Mouse (Mus musculus): ENCODE results near the gene Slc26a9. TPM values are rescaled to one million over a fixed set of nuclear protein-coding genes. Genes with fewer than 3 reads are reported as not detected.

Gene Slc26a9
- polyA plus RNA-seq, 1 experiment from 2014 or later = 0.15 TPM

DNA sequence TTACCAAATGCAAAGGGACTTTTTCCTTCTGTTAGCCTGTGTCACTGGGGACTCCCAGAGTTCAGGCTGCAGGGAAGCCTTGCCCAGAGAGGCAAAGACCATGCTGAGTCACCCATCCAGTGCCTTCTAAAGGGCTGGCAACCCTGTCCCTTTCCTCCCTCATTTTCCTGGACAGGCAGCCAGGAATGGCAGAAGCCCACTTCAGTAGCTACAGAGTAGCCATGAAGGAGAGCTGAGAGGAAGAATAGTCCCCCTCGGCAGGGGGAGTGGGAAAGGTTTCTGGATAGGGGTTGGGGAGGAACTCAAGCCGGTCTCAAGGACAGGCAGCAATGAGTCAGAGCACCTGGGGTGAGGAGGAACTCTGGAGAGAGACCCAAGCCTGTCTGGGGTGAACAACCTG, 3.9 kb downstream of the Slc26a9 start:
- Histone ChIP-seq H3K27ac (ENCODE audit: low read depth, low read length) (no peak overlapping the region), H3K4me3 (ENCODE audit: low read depth, low read length) (no peak overlapping the region), H3K9me3 (ENCODE audit: control insufficient read depth, low read length) (no peaks in the 10 kb centered on the region), H3K4me1 (replicated peaks; ENCODE audit: control insufficient read depth, insufficient read depth, low read length) (no peaks in the 10 kb centered on the region; the same call in 1 of the 2 replicates), H3K4me2 (replicated peaks; ENCODE audit: low read depth, low read length) (no peak overlapping the region), H3K27me3 (ENCODE audit: control insufficient read depth, insufficient read depth, low read length) (no peaks in the 10 kb centered on the region), H3K9ac (ENCODE audit: low read depth, low read length) (no peak overlapping the region), H3K36me3 (ENCODE audit: control insufficient read depth, insufficient read depth, low read length) (no peaks in the 10 kb centered on the region)
- ATAC-seq (ENCODE audit: low FRiP score) = no peak
- no peak for DNase-seq (ENCODE audit: low spot score)
- 68% methylated on average over 2 of the region's 2 CpGs for WGBS

DNA sequence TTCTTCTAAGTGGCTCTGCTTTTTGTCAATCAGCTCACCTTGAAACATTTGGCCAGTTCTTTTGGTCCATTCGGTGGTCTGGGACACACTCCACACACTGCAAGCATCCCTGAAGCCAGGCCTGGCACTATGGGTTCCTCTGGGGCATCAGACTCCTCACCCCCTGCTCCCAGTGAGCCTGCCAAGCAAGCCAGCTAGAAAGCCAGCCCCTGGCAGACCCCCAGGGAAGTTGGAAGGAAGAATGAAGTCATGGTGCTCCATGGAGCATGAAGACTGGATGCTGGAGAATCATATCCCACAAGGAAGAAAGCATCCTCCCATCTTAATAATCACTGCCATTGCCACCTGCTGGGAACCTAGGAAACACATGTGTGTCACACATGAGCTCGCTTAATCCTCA, 4.8 kb downstream of the Slc26a9 start:
- H3K9ac ChIP-seq (ENCODE audit: low read depth, low read length) = no peak overlapping the region
- H3K4me1 ChIP-seq (replicated peaks; ENCODE audit: control insufficient read depth, insufficient read depth, low read length) = no peaks in the 10 kb centered on the region; the same call in 1 of the 2 replicates
- H3K4me3 ChIP-seq (ENCODE audit: low read depth, low read length) = no peak overlapping the region
- no peak overlapping the region for H3K27ac ChIP-seq (ENCODE audit: low read depth, low read length)
- H3K27me3 ChIP-seq (ENCODE audit: control insufficient read depth, insufficient read depth, low read length) = no peaks in the 10 kb centered on the region
- no peak overlapping the region for H3K4me2 ChIP-seq (replicated peaks; ENCODE audit: low read depth, low read length)
- no peak for ATAC-seq (ENCODE audit: low FRiP score)
- H3K36me3 ChIP-seq (ENCODE audit: control insufficient read depth, insufficient read depth, low read length) = no peaks in the 10 kb centered on the region
- DNase-seq (ENCODE audit: low spot score) = no peak
- WGBS = 71% methylated on average over 2 of the region's 2 CpGs
- H3K9me3 ChIP-seq (ENCODE audit: control insufficient read depth, low read length) = no peaks in the 10 kb centered on the region

DNA sequence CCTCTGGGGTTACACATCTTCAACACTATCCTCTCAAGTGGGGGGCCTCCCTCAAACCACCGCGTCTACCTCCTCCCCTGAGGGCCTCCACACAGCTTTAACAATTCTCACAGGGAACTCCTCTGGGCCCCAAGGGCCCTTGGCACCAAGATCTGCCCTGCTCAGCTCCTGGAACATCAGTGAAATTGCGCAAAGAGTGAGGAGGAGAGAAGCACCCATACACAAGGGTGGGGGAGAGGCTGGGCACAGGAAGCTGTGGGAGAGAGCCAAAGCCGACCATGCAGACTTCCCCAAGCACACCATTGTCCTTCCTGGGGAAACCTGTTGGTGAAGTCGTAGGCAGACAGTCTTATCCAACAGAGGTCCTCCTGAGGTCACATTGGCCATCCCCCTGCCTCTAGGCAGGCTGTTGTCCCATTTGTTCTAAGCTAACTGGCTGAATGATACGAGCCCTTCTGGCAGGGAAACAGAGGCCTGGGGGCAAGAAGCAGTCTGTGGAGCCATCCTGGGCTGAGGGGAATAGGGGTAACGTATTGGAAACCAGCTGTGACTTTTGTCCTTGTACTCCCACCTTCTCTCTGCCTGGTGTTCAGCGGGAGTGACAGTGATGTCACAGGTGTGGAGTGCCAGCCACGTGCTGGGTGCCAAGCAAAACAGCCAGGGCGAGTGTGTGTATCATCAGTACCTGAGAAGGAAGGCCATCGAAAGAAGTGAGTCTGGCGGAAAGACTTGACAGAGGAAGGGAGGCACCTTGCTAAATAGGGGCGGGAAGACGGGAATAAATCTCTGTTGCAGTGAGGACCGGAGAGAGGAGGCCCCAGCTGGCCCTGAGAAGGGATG, 6.1 kb downstream of the Slc26a9 start:
- no peaks in the 10 kb centered on the region for H3K9me3 ChIP-seq (ENCODE audit: control insufficient read depth, low read length)
- ATAC-seq (ENCODE audit: low FRiP score) (no peak), DNase-seq (ENCODE audit: low spot score) (no peak)
- WGBS = 81% methylated on average over 15 of the region's 15 CpGs
- H3K9ac ChIP-seq (ENCODE audit: low read depth, low read length) = no peak overlapping the region
- H3K4me2 ChIP-seq (replicated peaks; ENCODE audit: low read depth, low read length) = no peak overlapping the region
- H3K4me3 ChIP-seq (ENCODE audit: low read depth, low read length) = no peak overlapping the region
- no peaks in the 10 kb centered on the region; the same call in 1 of the 2 replicates for H3K4me1 ChIP-seq (replicated peaks; ENCODE audit: control insufficient read depth, insufficient read depth, low read length)
- H3K36me3 ChIP-seq (ENCODE audit: control insufficient read depth, insufficient read depth, low read length) = no peaks in the 10 kb centered on the region
- H3K27ac ChIP-seq (ENCODE audit: low read depth, low read length) = no peak overlapping the region
- H3K27me3 ChIP-seq (ENCODE audit: control insufficient read depth, insufficient read depth, low read length) = no peaks in the 10 kb centered on the region

DNA sequence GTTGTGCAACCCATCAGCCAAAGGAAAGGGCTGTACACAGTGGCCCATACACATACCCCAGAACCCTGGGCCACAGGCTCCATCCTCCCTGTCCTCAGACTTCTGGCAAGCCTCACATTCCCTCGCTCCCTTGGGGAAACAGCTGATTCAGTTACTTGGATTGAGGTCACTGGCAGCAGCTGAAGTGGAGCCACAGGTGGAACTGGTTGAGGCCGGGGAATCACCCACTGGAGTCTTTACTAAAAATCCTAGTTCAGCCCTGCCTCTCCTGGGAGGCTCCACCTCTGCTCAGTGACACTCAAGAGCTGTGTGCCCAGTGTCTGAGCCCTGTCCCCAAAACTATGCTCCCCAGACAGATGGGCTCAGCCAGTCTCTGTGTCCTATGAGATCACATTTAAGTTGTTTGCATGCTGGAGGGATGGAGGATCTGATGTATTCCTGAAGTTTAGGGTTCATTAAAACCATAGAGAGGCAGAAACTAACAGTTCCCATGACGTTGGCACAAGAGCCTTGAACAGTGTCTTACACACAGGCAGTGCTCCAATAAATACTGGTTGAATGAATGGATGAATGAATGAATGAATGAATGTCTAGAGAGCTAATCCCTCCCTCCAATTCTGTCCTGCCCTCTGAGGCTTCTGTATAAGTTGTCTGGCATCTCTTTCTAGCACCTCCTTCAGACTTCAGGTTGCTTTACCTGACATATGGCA, 7.5 kb downstream of the Slc26a9 start:
- Histone ChIP-seq H3K27ac (ENCODE audit: low read depth, low read length) (no peak overlapping the region), H3K4me2 (replicated peaks; ENCODE audit: low read depth, low read length) (no peak overlapping the region), H3K9ac (ENCODE audit: low read depth, low read length) (no peak overlapping the region), H3K36me3 (ENCODE audit: control insufficient read depth, insufficient read depth, low read length) (no peaks in the 10 kb centered on the region), H3K4me1 (replicated peaks; ENCODE audit: control insufficient read depth, insufficient read depth, low read length) (no peaks in the 10 kb centered on the region; the same call in 1 of the 2 replicates), H3K4me3 (ENCODE audit: low read depth, low read length) (no peak overlapping the region), H3K9me3 (ENCODE audit: control insufficient read depth, low read length) (no peaks in the 10 kb centered on the region), H3K27me3 (ENCODE audit: control insufficient read depth, insufficient read depth, low read length) (no peaks in the 10 kb centered on the region)
- ATAC-seq (ENCODE audit: low FRiP score) = no peak
- 74% methylated on average over 3 of the region's 3 CpGs for WGBS
- DNase-seq (ENCODE audit: low spot score) = no peak

DNA sequence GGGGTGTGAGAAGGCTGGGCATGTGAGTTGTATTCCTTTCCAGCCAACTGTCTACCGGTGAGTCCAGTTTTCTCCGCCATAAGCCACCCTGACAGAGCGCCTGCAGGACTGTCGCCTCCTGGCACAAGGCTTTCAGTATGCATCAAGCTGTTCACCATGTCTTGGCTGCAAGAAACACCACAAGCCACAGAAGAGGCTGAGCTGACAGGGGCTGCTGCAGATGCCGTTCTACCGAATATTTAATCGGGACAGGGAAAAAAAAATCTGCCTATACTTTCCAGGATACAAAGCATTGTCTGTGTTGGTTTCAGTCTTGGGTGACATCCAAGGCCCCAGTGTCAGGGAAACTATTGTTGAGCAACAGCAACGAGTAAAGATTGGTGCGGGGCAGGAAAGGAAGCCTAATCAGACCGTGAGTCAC, 8.1 kb downstream of the Slc26a9 start:
- Histone ChIP-seq H3K4me1 (replicated peaks; ENCODE audit: control insufficient read depth, insufficient read depth, low read length) (no peaks in the 10 kb centered on the region; the same call in 1 of the 2 replicates), H3K36me3 (ENCODE audit: control insufficient read depth, insufficient read depth, low read length) (no peaks in the 10 kb centered on the region), H3K27me3 (ENCODE audit: control insufficient read depth, insufficient read depth, low read length) (no peaks in the 10 kb centered on the region), H3K9me3 (ENCODE audit: control insufficient read depth, low read length) (no peaks in the 10 kb centered on the region), H3K9ac (ENCODE audit: low read depth, low read length) (no peak overlapping the region), H3K4me3 (ENCODE audit: low read depth, low read length) (no peak overlapping the region), H3K27ac (ENCODE audit: low read depth, low read length) (no peak overlapping the region), H3K4me2 (replicated peaks; ENCODE audit: low read depth, low read length) (no peak overlapping the region)
- no peak for DNase-seq (ENCODE audit: low spot score)
- WGBS = 69% methylated on average over 10 of the region's 10 CpGs
- no peak for ATAC-seq (ENCODE audit: low FRiP score)

DNA sequence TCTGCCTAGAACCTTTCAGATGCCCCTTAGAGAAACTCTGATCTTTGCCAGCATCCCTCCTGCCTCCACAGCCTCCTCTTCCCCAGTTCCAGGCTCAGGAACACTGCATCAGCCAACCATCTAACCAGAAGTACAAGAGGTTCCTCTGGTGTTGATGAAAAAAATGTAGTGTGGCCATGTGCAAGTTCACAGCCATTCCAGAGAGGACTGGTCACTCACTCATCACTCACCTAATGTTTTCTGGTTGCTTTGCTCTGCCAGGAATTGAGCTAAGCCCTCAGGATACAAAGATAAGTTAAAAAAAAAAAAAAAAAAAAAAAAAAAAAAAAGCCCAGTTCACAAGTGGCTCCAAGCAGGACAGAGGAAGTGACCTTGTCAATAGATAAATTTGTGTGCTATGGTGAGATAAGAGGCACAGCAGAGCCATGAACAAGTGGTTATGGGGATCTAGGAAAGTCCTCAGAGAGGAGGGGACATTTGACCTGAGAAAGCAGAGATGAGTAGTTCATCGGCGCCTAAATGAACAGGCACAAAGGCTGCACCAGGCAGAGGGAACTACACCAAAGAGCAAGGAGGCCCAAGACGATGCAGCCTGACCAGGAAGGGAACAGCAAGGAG, 10.5 kb downstream of the Slc26a9 start:
- DNase-seq (ENCODE audit: low spot score) (no peak), ATAC-seq (ENCODE audit: low FRiP score) (no peak)
- H3K4me1 ChIP-seq (replicated peaks; ENCODE audit: control insufficient read depth, insufficient read depth, low read length) = no peaks in the 10 kb centered on the region; the same call in 1 of the 2 replicates
- H3K36me3 ChIP-seq (ENCODE audit: control insufficient read depth, insufficient read depth, low read length) = no peaks in the 10 kb centered on the region
- no peak overlapping the region for H3K4me3 ChIP-seq (ENCODE audit: low read depth, low read length)
- H3K27ac ChIP-seq (ENCODE audit: low read depth, low read length) = no peak overlapping the region
- 79% methylated on average over 3 of the region's 3 CpGs for WGBS
- H3K4me2 ChIP-seq (replicated peaks; ENCODE audit: low read depth, low read length) = no peak overlapping the region
- H3K27me3 ChIP-seq (ENCODE audit: control insufficient read depth, insufficient read depth, low read length) = no peaks in the 10 kb centered on the region
- H3K9me3 ChIP-seq (ENCODE audit: control insufficient read depth, low read length) = no peaks in the 10 kb centered on the region
- H3K9ac ChIP-seq (ENCODE audit: low read depth, low read length) = no peak overlapping the region

DNA sequence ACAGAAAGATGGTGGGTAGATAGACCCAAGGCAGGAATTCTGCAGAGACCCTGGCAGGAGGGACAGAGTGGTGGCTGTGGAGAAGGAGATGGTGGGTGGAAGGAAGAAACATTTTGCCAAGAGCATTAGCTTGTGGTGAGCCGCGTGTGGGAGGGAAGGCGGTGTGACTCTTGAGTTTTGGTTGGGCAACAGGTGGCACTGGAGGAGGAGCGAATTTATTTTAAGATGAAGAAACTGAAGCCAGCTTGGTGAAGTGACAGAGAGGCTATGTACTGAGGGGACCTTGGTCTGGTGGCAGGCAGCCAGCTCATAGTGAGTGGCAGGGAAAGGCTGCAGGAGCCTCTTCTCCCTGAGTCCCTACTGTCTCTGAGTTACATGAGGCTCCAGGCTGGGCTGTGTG, 11.1 kb downstream of the Slc26a9 start:
- WGBS = 91% methylated on average over 4 of the region's 4 CpGs
- Histone ChIP-seq H3K27me3 (ENCODE audit: control insufficient read depth, insufficient read depth, low read length) (no peaks in the 10 kb centered on the region), H3K9ac (ENCODE audit: low read depth, low read length) (no peak overlapping the region), H3K27ac (ENCODE audit: low read depth, low read length) (no peak overlapping the region), H3K4me2 (replicated peaks; ENCODE audit: low read depth, low read length) (no peak overlapping the region), H3K9me3 (ENCODE audit: control insufficient read depth, low read length) (no peaks in the 10 kb centered on the region), H3K4me1 (replicated peaks; ENCODE audit: control insufficient read depth, insufficient read depth, low read length) (no peaks in the 10 kb centered on the region; the same call in 1 of the 2 replicates), H3K4me3 (ENCODE audit: low read depth, low read length) (no peak overlapping the region), H3K36me3 (ENCODE audit: control insufficient read depth, insufficient read depth, low read length) (no peaks in the 10 kb centered on the region)
- no peak for DNase-seq (ENCODE audit: low spot score)
- ATAC-seq (ENCODE audit: low FRiP score) = no peak

DNA sequence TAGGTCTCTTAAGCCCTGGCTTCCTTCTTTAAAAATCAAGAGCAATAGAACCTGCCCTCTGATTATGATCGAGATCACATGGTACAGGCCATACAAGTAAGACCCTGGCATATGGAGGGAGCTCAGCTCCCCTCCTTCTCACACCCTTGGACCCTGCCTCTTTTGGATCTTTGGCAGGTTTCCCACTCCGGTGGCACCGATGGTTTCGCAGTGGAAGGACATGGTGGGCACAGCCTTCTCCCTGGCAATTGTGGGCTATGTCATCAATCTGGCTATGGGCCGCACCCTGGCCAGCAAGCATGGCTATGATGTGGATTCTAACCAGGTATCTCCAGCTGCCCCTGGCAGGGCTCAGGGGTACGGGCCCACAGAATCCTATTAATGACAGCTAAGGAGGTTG, 13.4 kb downstream of the Slc26a9 start:
- Histone ChIP-seq H3K27ac (ENCODE audit: low read depth, low read length) (no peak overlapping the region), H3K9ac (ENCODE audit: low read depth, low read length) (no peak overlapping the region), H3K4me3 (ENCODE audit: low read depth, low read length) (no peak overlapping the region), H3K36me3 (ENCODE audit: control insufficient read depth, insufficient read depth, low read length) (no peaks in the 10 kb centered on the region), H3K9me3 (ENCODE audit: control insufficient read depth, low read length) (no peaks in the 10 kb centered on the region), H3K4me2 (replicated peaks; ENCODE audit: low read depth, low read length) (no peak overlapping the region), H3K4me1 (replicated peaks; ENCODE audit: control insufficient read depth, insufficient read depth, low read length) (no peaks in the 10 kb centered on the region), H3K27me3 (ENCODE audit: control insufficient read depth, insufficient read depth, low read length) (no peaks in the 10 kb centered on the region)
- no peak for DNase-seq (ENCODE audit: low spot score)
- no peak for ATAC-seq (ENCODE audit: low FRiP score)
- 87% methylated on average over 6 of the region's 6 CpGs for WGBS

Measured in hindbrain, embryonic 11.5 days (tissue).